Mouse (Mus musculus) heart, embryonic 14.5 days (tissue): ENCODE measurements at regions not wholly inside any gene's neighbourhood (a gene's known extent, or its start where the extent isn't known, plus 50 kb on each side); places are given as distances from the start of the nearest gene placed in this dataset.
A peak's percentile ranks its signal among the peaks of the same experiment; 100 is the strongest.
"Not testable (repeated sequence)": the region's sequence is repeated elsewhere in the genome, so short reads cannot be mapped to it uniquely, and the experiment has no call there.

ENCODE experiments used
- ATAC-seq: fragments of 200-750 bp; cut with Nextera tagmentation; 2 replicates; pipeline ENCODE4 v1.8.0; 2017; ENCODE audit warnings: low read depth, moderate TSS enrichment; ENCODE audit not compliant: insufficient number of reproducible peaks, insufficient read depth, low FRiP score
- H3K27ac ChIP-seq, 2 experiments: fragments of 200-500 bp in 1 of 2; fragments of 300-500 bp in 1 of 2; sonication (generic) in 1 of 2; replicated peaks in 1 of 2; 2 replicates each; pipeline ENCODE4 v1.5.1; 2012 to 2014; ENCODE audit warnings: low read depth in 2 of 2, low read length in 2 of 2, control low read depth in 1 of 2, mild to moderate bottlenecking in 1 of 2, mixed read lengths in 1 of 2; ENCODE audit not compliant: control insufficient read depth in 1 of 2, insufficient read depth in 1 of 2
- H3K27me3 ChIP-seq: fragments of 300-500 bp; sonication (generic); 2 replicates; pipeline ENCODE4 v1.6.1; 2014; ENCODE audit warnings: mild to moderate bottlenecking, low read length, control low read depth; ENCODE audit not compliant: control insufficient read depth, insufficient read depth
- H3K36me3 ChIP-seq: fragments of 300-500 bp; sonication (generic); 2 replicates; pipeline ENCODE4 v1.6.1; 2014; ENCODE audit warnings: mild to moderate bottlenecking, control low read depth, low read length, mixed read lengths; ENCODE audit not compliant: control insufficient read depth, insufficient read depth
- H3K4me1 ChIP-seq, 2 experiments: fragments of 200-500 bp in 1 of 2; fragments of 300-500 bp in 1 of 2; sonication (generic) in 1 of 2; 2 replicates each; pipeline ENCODE4 v1.6.1; 2012 to 2014; ENCODE audit warnings: low read length in 2 of 2, control low read depth in 1 of 2, mixed read lengths in 1 of 2; ENCODE audit not compliant: control insufficient read depth in 2 of 2, insufficient read depth in 2 of 2
- H3K4me2 ChIP-seq: fragments of 300-500 bp; sonication (generic); 2 replicates; pipeline ENCODE4 v1.6.1; 2014; ENCODE audit warnings: mild to moderate bottlenecking, low read length
- H3K4me3 ChIP-seq, 2 experiments: fragments of 200-500 bp in 1 of 2; fragments of 300-500 bp in 1 of 2; sonication (generic) in 1 of 2; 2 replicates each; pipeline ENCODE4 v1.5.1; 2012 to 2014; ENCODE audit warnings: low read length in 2 of 2, mild to moderate bottlenecking in 2 of 2, control low read depth in 1 of 2, low read depth in 1 of 2, moderate library complexity in 1 of 2; ENCODE audit not compliant: control insufficient read depth in 1 of 2, insufficient read depth in 1 of 2
- H3K9ac ChIP-seq: fragments of 300-500 bp; sonication (generic); 2 replicates; pipeline ENCODE4 v1.6.1; 2014; ENCODE audit warnings: mild to moderate bottlenecking, low read length
- H3K9me3 ChIP-seq: fragments of 300-500 bp; sonication (generic); 2 replicates; pipeline ENCODE4 v1.6.1; 2016; ENCODE audit warnings: low read length, control low read depth; ENCODE audit not compliant: control insufficient read depth
- WGBS: fragments of 180-500 bp; shearing (Covaris S2); extraction: QIAGEN DNeasy Blood & Tissue Kit; methylation state at CpG from one replicate; pipeline ENCODE4 v1.1.7; 2014; 5-methylcytosine and 5-hydroxymethylcytosine counted together

- 79% methylated on average over 2 of the region's 2 CpGs for WGBS
- no peaks in the 10 kb centered on the region for H3K9me3 ChIP-seq
- no peak overlapping the region for H3K4me3 ChIP-seq
- no peak overlapping the region for H3K9ac ChIP-seq
- H3K36me3 ChIP-seq: no peaks in the 10 kb centered on the region
- no peak overlapping the region for H3K4me2 ChIP-seq
- no peak overlapping the region for H3K27ac ChIP-seq
- no peak for ATAC-seq
- no peaks in the 10 kb centered on the region for H3K4me1 ChIP-seq
- H3K27me3 ChIP-seq: no peaks in the 10 kb centered on the region
Observed at GRCm38 (mm10) chr3:8252311-8252710, 1357.6 kb downstream of the Zfp704 start.

- no peaks in the 10 kb centered on the region for H3K9me3 ChIP-seq
- no peak overlapping the region for H3K9ac ChIP-seq
- H3K4me3 ChIP-seq: no peak overlapping the region
- H3K4me1 ChIP-seq: no peaks in the 10 kb centered on the region
- ATAC-seq: no peak
- H3K36me3 ChIP-seq: no peaks in the 10 kb centered on the region
- WGBS: 62% methylated on average over 1 of the region's 1 CpGs
- no peak overlapping the region for H3K27ac ChIP-seq
- no peak overlapping the region for H3K4me2 ChIP-seq
- no peaks in the 10 kb centered on the region for H3K27me3 ChIP-seq
Observed at GRCm38 (mm10) chr3:8248911-8249310, 1361.0 kb downstream of the Zfp704 start.

GRCm38 (mm10) chr3:8245822-8246221 lies 1364.1 kb downstream of the Zfp704 start:
- not testable (repeated sequence) for H3K4me2 ChIP-seq, H3K4me3 ChIP-seq, H3K4me1 ChIP-seq, H3K9ac ChIP-seq, H3K27ac ChIP-seq, H3K9me3 ChIP-seq, H3K36me3 ChIP-seq, ATAC-seq, H3K27me3 ChIP-seq
- WGBS: 25% methylated on average over 1 of the region's 1 CpGs

GRCm38 (mm10) chr3:8245195-8245789 lies 1364.6 kb downstream of the Zfp704 start:
- peak; percentile 89; the same call in 1 of the 2 replicates for ATAC-seq
- H3K27me3 ChIP-seq, H3K4me3 ChIP-seq, H3K4me1 ChIP-seq, H3K4me2 ChIP-seq, H3K36me3 ChIP-seq, H3K27ac ChIP-seq, H3K9me3 ChIP-seq, H3K9ac ChIP-seq: not testable (repeated sequence)
- 62% methylated on average over 2 of the region's 2 CpGs for WGBS

GRCm38 (mm10) chr3:8244526-8245194 lies 1365.2 kb downstream of the Zfp704 start:
- not testable (repeated sequence) for H3K4me2 ChIP-seq, H3K27ac ChIP-seq, H3K9me3 ChIP-seq, H3K4me3 ChIP-seq, H3K9ac ChIP-seq, H3K36me3 ChIP-seq, H3K27me3 ChIP-seq, H3K4me1 ChIP-seq, ATAC-seq
- 83% methylated on average over 4 of the region's 4 CpGs for WGBS

GRCm38 (mm10) chr3:8206623-8207404 lies 1403.1 kb downstream of the Zfp704 start:
- H3K4me1 ChIP-seq: no peaks in the 10 kb centered on the region
- no peak for ATAC-seq
- no peak overlapping the region for H3K4me2 ChIP-seq
- no peak overlapping the region for H3K27ac ChIP-seq
- H3K4me3 ChIP-seq: no peak overlapping the region
- no peak overlapping the region for H3K9ac ChIP-seq
- no peaks in the 10 kb centered on the region for H3K36me3 ChIP-seq
- H3K27me3 ChIP-seq: no peaks in the 10 kb centered on the region
- WGBS: 65% methylated on average over 6 of the region's 6 CpGs
- H3K9me3 ChIP-seq: no peaks in the 10 kb centered on the region

DNA sequence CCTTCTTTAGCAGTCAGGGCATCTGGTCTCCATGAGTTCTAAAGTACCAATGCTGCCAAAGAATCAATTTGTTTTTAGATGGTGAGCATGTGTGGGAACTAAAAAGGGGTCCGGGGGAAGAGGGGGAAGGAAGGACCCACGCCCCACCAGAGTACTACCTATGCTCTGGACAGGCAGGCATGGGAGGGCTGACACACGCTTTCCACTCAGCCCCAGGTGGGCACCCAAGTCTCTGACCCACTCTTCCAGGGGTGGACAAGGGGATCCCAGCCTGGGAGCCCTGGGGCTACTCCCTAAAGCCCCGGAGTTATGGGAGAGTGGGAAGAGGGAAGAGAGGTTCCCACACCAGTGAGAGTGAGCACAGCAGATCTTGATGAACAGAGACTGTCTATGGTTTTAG lies 1446.9 kb downstream of the Zfp704 start:
- Histone ChIP-seq H3K4me3 (no peak overlapping the region), H3K27ac (no peak overlapping the region), H3K9ac (no peak overlapping the region), H3K9me3 (no peaks in the 10 kb centered on the region), H3K4me2 (no peak overlapping the region), H3K4me1 (peaks cover 5 to 25% of the 10 kb centered on the region in 2 experiments), H3K27me3 (no peaks in the 10 kb centered on the region), H3K36me3 (no peaks in the 10 kb centered on the region)
- WGBS: 77% methylated on average over 4 of the region's 4 CpGs
- no peak for ATAC-seq
